Mouse (Mus musculus) olfactory bulb, adult 2 months (tissue): ENCODE measurements around the gene Abhd15.

Source experiments
- CTCF ChIP-seq: fragments of 200-500 bp; IDR thresholded peaks from 2 replicates; pipeline ENCODE4 v1.5.1; 2012; ENCODE audit warnings: low read depth, mild to moderate bottlenecking, low read length, moderate library complexity; ENCODE audit not compliant: insufficient read depth
- POLR2A ChIP-seq: fragments of 200-500 bp; IDR thresholded peaks from 2 replicates; pipeline ENCODE4 v1.6.1; 2012; ENCODE audit warnings: mild to moderate bottlenecking, low read depth, low read length, moderate library complexity; ENCODE audit not compliant: insufficient read depth

GRCm38 (mm10) chr11:77483043-77483442, 31.9 kb upstream of the Abhd15 start:
- TF ChIP-seq POLR2A (no peak), CTCF (no peak)
